Mouse (Mus musculus) midbrain, embryonic 14.5 days (tissue): ENCODE data around the gene Hcls1. TPM values are rescaled to one million over a fixed set of nuclear protein-coding genes. Genes with fewer than 3 reads are reported as not detected.
A peak's percentile ranks its signal among the peaks of the same experiment; 100 is the strongest.

Experiments used
- ATAC-seq: fragments of 200-750 bp; cut with Nextera tagmentation; 2 replicates; pipeline ENCODE4 v1.8.0; 2017; ENCODE audit warnings: moderate number of reproducible peaks, moderate library complexity; ENCODE audit not compliant: low FRiP score, low TSS enrichment
- DNase-seq: peaks from one replicate; pipeline ENCODE4 v3.0.0-alpha.2; 2015
- H3K27ac ChIP-seq: fragments of 300-500 bp; sonication (generic); replicated peaks from 2 replicates; pipeline ENCODE4 v1.5.1; 2014; ENCODE audit warnings: mild to moderate bottlenecking, low read depth, low read length, moderate library complexity
- H3K27me3 ChIP-seq: fragments of 300-500 bp; sonication (generic); 2 replicates; pipeline ENCODE4 v1.6.1; 2014; ENCODE audit warnings: low read length, control low read depth, mixed read lengths; ENCODE audit not compliant: control insufficient read depth, insufficient read depth
- H3K36me3 ChIP-seq: fragments of 300-500 bp; sonication (generic); 2 replicates; pipeline ENCODE4 v1.6.1; 2014; ENCODE audit warnings: low read length, control low read depth; ENCODE audit not compliant: control insufficient read depth, insufficient read depth
- H3K4me1 ChIP-seq: fragments of 300-500 bp; sonication (generic); 2 replicates; pipeline ENCODE4 v1.6.1; 2014; ENCODE audit warnings: mild to moderate bottlenecking, antibody characterized with exemption, low read length, control low read depth; ENCODE audit not compliant: control insufficient read depth, insufficient read depth
- H3K4me2 ChIP-seq: fragments of 300-500 bp; sonication (generic); 2 replicates; pipeline ENCODE4 v1.6.1; 2014; ENCODE audit warnings: mild to moderate bottlenecking, low read length, moderate library complexity
- H3K4me3 ChIP-seq: fragments of 300-500 bp; sonication (generic); replicated peaks from 2 replicates; pipeline ENCODE4 v1.5.1; 2014; ENCODE audit warnings: low read depth, low read length
- H3K9ac ChIP-seq: fragments of 300-500 bp; sonication (generic); replicated peaks from 2 replicates; pipeline ENCODE4 v1.6.1; 2014; ENCODE audit warnings: mild to moderate bottlenecking, low read length, moderate library complexity
- H3K9me3 ChIP-seq: fragments of 300-500 bp; sonication (generic); 2 replicates; pipeline ENCODE4 v1.6.1; 2016; ENCODE audit warnings: low read length, control low read depth, mixed read lengths; ENCODE audit not compliant: control insufficient read depth
- WGBS: fragments of 180-500 bp; shearing (Covaris S2); extraction: QIAGEN DNeasy Blood & Tissue Kit; methylation state at CpG from one replicate; pipeline ENCODE4 v1.1.7; 2014; 5-methylcytosine and 5-hydroxymethylcytosine counted together
- polyA plus RNA-seq: library from polyadenylated mRNA; unstranded; fragments of >200 nt; fragmentation: Nextera tagmentation; extraction: Ambion mirVana; gene quantifications from 2 replicates; pipeline ENCODE4 v1.2.1, GENCODE M21; 2014

Gene Hcls1
- polyA plus RNA-seq, 1 experiment from 2014 or later, result 1.3 TPM

- Histone ChIP-seq H3K9ac (no peak overlapping the region), H3K9me3 (no peaks in the 10 kb centered on the region), H3K27me3 (no peaks in the 10 kb centered on the region), H3K4me1 (no peaks in the 10 kb centered on the region), H3K4me3 (no peak overlapping the region), H3K4me2 (no peak overlapping the region), H3K36me3 (peaks cover 39% of the 10 kb centered on the region), H3K27ac (no peak overlapping the region)
- no peak for ATAC-seq
- 84% methylated on average over 6 of the region's 6 CpGs for WGBS
- DNase-seq, result no peak
Observed at GRCm38 (mm10) chr16:36934131-36934840, 497 bp upstream of the Hcls1 start.

DNA sequence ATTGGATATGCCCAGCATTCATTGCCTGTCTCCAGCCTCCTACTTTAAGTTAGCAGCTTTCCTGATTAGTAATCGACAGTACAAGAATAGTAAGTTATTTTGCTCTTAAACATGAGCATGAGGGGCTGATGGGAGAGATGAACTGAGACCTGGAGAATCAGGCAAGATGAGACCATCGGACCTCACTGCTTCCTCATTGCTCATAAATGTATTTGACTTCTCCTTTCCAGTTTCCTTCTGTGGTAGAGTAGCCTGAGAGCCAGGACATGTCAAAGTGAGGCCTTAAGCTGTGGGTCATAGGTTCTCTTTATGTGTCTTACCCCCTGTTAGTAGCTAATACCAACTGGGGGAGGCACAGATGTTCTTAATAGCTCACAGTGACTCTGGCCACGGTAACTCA, 1.0 kb downstream of the Hcls1 start:
- DNase-seq, result no peak
- 85% methylated on average over 3 of the region's 3 CpGs for WGBS

GRCm38 (mm10) chr16:36941137-36941727, 6.4 kb downstream of the Hcls1 start:
- WGBS, result 81% methylated on average over 6 of the region's 6 CpGs
- H3K4me3 ChIP-seq, result no peak overlapping the region
- H3K4me2 ChIP-seq, result no peak overlapping the region
- no peaks in the 10 kb centered on the region for H3K27me3 ChIP-seq
- DNase-seq, result no peak
- H3K9me3 ChIP-seq, result no peaks in the 10 kb centered on the region
- H3K27ac ChIP-seq, result no peak overlapping the region
- H3K9ac ChIP-seq, result no peak overlapping the region
- ATAC-seq, result no peak
- H3K36me3 ChIP-seq, result no peaks in the 10 kb centered on the region
- peaks cover 3% of the 10 kb centered on the region; the same call in 1 of the 2 replicates for H3K4me1 ChIP-seq

More for the DNA sequence above, 1.0 kb downstream of the Hcls1 start:
- H3K9ac ChIP-seq, result no peak overlapping the region
- H3K36me3 ChIP-seq, result peaks cover 24% of the 10 kb centered on the region
- H3K9me3 ChIP-seq, result no peaks in the 10 kb centered on the region
- H3K27me3 ChIP-seq, result no peaks in the 10 kb centered on the region
- no peak for ATAC-seq
- H3K4me3 ChIP-seq, result no peak overlapping the region
- H3K4me1 ChIP-seq, result no peaks in the 10 kb centered on the region
- H3K27ac ChIP-seq, result no peak overlapping the region
- H3K4me2 ChIP-seq, result no peak overlapping the region

DNA sequence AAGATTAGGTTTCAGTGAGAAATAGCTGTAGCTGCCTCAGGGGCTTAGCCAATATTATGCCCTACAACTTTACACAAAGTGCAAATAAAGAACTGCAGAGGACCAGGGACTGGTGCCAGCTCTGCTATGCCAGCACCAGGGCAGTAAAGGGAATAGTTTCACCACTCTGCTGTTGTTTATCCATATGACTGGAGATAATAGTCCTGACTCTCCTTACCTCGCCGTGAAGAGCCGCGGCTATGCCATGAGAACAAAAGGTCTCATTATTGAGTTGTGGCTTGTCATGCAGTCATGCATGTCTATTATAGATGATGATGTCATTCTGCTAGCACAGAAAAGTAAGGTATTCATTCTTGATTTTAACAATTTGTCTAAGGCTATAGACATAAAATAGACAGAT, 7.1 kb downstream of the Hcls1 start:
- Histone ChIP-seq H3K9me3 (no peaks in the 10 kb centered on the region), H3K36me3 (no peaks in the 10 kb centered on the region), H3K9ac (no peak overlapping the region), H3K4me2 (no peak overlapping the region), H3K4me1 (peaks cover 3% of the 10 kb centered on the region; the same call in 1 of the 2 replicates), H3K27me3 (no peaks in the 10 kb centered on the region), H3K27ac (no peak overlapping the region), H3K4me3 (no peak overlapping the region)
- DNase-seq, result no peak
- 34% methylated on average over 4 of the region's 4 CpGs for WGBS
- ATAC-seq, result no peak

GRCm38 (mm10) chr16:36943591-36943990, 8.8 kb downstream of the Hcls1 start:
- 94% methylated on average over 3 of the region's 3 CpGs for WGBS

GRCm38 (mm10) chr16:36944895-36945424, 10.2 kb downstream of the Hcls1 start:
- Histone ChIP-seq H3K27ac (no peak overlapping the region), H3K9ac (no peak overlapping the region), H3K27me3 (no peaks in the 10 kb centered on the region), H3K9me3 (no peaks in the 10 kb centered on the region), H3K4me3 (no peak overlapping the region), H3K36me3 (no peaks in the 10 kb centered on the region), H3K4me1 (peaks cover 3% of the 10 kb centered on the region; the same call in 1 of the 2 replicates), H3K4me2 (no peak overlapping the region)
- DNase-seq (peak; percentile 31), ATAC-seq (peak; percentile 60; the same call in 1 of the 2 replicates)
- 6% methylated on average over 12 of the region's 12 CpGs for WGBS

More at GRCm38 (mm10) chr16:36943591-36943990, 8.8 kb downstream of the Hcls1 start:
- H3K4me1 ChIP-seq, result peaks cover 3% of the 10 kb centered on the region; the same call in 1 of the 2 replicates
- no peak for DNase-seq
- no peak for ATAC-seq
- H3K4me3 ChIP-seq, result no peak overlapping the region
- no peak overlapping the region for H3K4me2 ChIP-seq
- no peak overlapping the region for H3K9ac ChIP-seq
- H3K36me3 ChIP-seq, result no peaks in the 10 kb centered on the region
- no peaks in the 10 kb centered on the region for H3K9me3 ChIP-seq
- H3K27ac ChIP-seq, result no peak overlapping the region
- no peaks in the 10 kb centered on the region for H3K27me3 ChIP-seq

GRCm38 (mm10) chr16:36946459-36947159, 11.8 kb downstream of the Hcls1 start:
- no peak for DNase-seq
- no peak for ATAC-seq
- H3K27ac ChIP-seq, result no peak overlapping the region
- no peak overlapping the region for H3K4me2 ChIP-seq
- 88% methylated on average over 8 of the region's 8 CpGs for WGBS
- no peaks in the 10 kb centered on the region for H3K9me3 ChIP-seq
- peaks cover 3% of the 10 kb centered on the region; the same call in 1 of the 2 replicates for H3K4me1 ChIP-seq
- no peaks in the 10 kb centered on the region for H3K36me3 ChIP-seq
- no peaks in the 10 kb centered on the region for H3K27me3 ChIP-seq
- no peak overlapping the region for H3K4me3 ChIP-seq
- H3K9ac ChIP-seq, result no peak overlapping the region

GRCm38 (mm10) chr16:36947646-36948197, 12.9 kb downstream of the Hcls1 start:
- WGBS, result 63% methylated on average over 4 of the region's 4 CpGs
- DNase-seq (peak; percentile 19), ATAC-seq (no peak)

More at GRCm38 (mm10) chr16:36947646-36948197, 12.9 kb downstream of the Hcls1 start:
- Histone ChIP-seq H3K4me1 (peaks cover 3% of the 10 kb centered on the region; the same call in 1 of the 2 replicates), H3K36me3 (no peaks in the 10 kb centered on the region), H3K27me3 (no peaks in the 10 kb centered on the region), H3K27ac (no peak overlapping the region), H3K4me3 (no peak overlapping the region), H3K9ac (no peak overlapping the region), H3K4me2 (no peak overlapping the region), H3K9me3 (no peaks in the 10 kb centered on the region)
